Mouse (Mus musculus) CD4-positive naive resting alpha-beta T cell, adult 57 days (primary cell): ENCODE measurements around the gene Arpc1b. TPM values are rescaled to one million over a fixed set of nuclear protein-coding genes. Genes with fewer than 3 reads are reported as not detected.

Experiments
- total RNA-seq: library from RNA; stranded (reverse); gene quantifications from one replicate; pipeline ENCODE4 v1.2.4, GENCODE M21; 2023

Arpc1b gene
- total RNA-seq, result 379 TPM

GRCm38 (mm10) chr5:145114071-145114605 is at the start of gene Arpc1b:
Gene Arpc1b (plus strand): TSS chr5:145114215.

GRCm38 (mm10) chr5:145083632-145084451 is 30.2 kb upstream of the Arpc1b start, which contains the start of the genes Arpc1a and Kpna7:
Gene Arpc1a (plus strand): TSS chr5:145083830.
Gene Kpna7 (minus strand): TSS chr5:145084030.

GRCm38 (mm10) chr5:145139571-145140519 is 25.8 kb downstream of the Arpc1b start, which contains the start of the genes Pdap1 and Bud31:
Gene Pdap1 (minus strand): TSS chr5:145140238.
Gene Bud31 (plus strand): TSS chr5:145140362.

GRCm38 (mm10) chr5:145166536-145167305 is 52.7 kb downstream of the Arpc1b start, which contains the start of the genes Ptcd1 and Cpsf4:
Gene Ptcd1 (minus strand): TSS chr5:145167108.
Gene Cpsf4 (plus strand): TSS chr5:145167213.

Other genes with a start within 250 kb of the Arpc1b start
- gene Smurf1, start 148.4 kb upstream of the Arpc1b start, total RNA-seq, result 69.1 TPM
- not detected for gene Gm4871, start 81.5 kb upstream of the Arpc1b start, total RNA-seq
- not detected for gene 1700018F24Rik, start 71.2 kb upstream of the Arpc1b start, total RNA-seq
- 92.6 TPM for gene Arpc1a, start 30.4 kb upstream of the Arpc1b start, total RNA-seq
- gene Kpna7, start 30.2 kb upstream of the Arpc1b start, total RNA-seq, result not detected
- 43.2 TPM for gene Pdap1, start 26.0 kb downstream of the Arpc1b start, total RNA-seq
- gene Bud31, start 26.1 kb downstream of the Arpc1b start, total RNA-seq, result 224 TPM
- 22.3 TPM for gene Ptcd1, start 52.9 kb downstream of the Arpc1b start, total RNA-seq
- gene Cpsf4, start 53.0 kb downstream of the Arpc1b start, total RNA-seq, result 41.4 TPM
- 148 TPM for gene Atp5j2, start 77.8 kb downstream of the Arpc1b start, total RNA-seq
- gene Zkscan14, start 87.7 kb downstream of the Arpc1b start, total RNA-seq, result 49.5 TPM
- 10.5 TPM for gene Zkscan5, start 90.3 kb downstream of the Arpc1b start, total RNA-seq
- 68.9 TPM for gene Zfp655, start 117.5 kb downstream of the Arpc1b start, total RNA-seq
- 36.8 TPM for gene Zscan25, start 166.3 kb downstream of the Arpc1b start, total RNA-seq
- not detected for gene Cyp3a57, start 231.1 kb downstream of the Arpc1b start, total RNA-seq